Mouse (Mus musculus) granulocyte monocyte progenitor cell, adult 5-6 weeks (primary cell): Measurements from ENCODE around the gene Paqr7. TPM values are rescaled to one million over a fixed set of nuclear protein-coding genes. Genes with fewer than 3 reads are reported as not detected.

Experiments
- total RNA-seq, 2 experiments: library from RNA; stranded (forward) in 1 of 2; stranded (reverse) in 1 of 2; fragments of 200-712, 200-1000 nt in 1 of 2; fragments of >200 nt in 1 of 2; fragmentation: Nextera tagmentation in 1 of 2; gene quantifications; 2 replicates each; pipeline ENCODE4 v1.2.3; 2014 to 2017

The Paqr7 gene
- total RNA-seq, 2 experiments from 2014 or later: 12.8 to 12.9 TPM

Other genes starting within 250 kb of the Paqr7 start
- not detected in 2 replicates for gene Gm30191, start 249.8 kb upstream of the Paqr7 start, total RNA-seq (2014; fragmentation: Nextera tagmentation)
- gene Gm30191, start 249.8 kb upstream of the Paqr7 start, total RNA-seq (2017): not detected in 2 replicates
- gene Grrp1, start 242.6 kb upstream of the Paqr7 start, total RNA-seq (2014; fragmentation: Nextera tagmentation): not detected in 2 replicates
- not detected in 2 replicates for gene Grrp1, start 242.6 kb upstream of the Paqr7 start, total RNA-seq (2017)
- gene Pdik1l, start 208.8 kb upstream of the Paqr7 start, total RNA-seq (2014; fragmentation: Nextera tagmentation): 17.6 and 18.5 TPM in 2 replicates
- gene Pdik1l, start 208.8 kb upstream of the Paqr7 start, total RNA-seq (2017): 35.4 and 41.7 TPM in 2 replicates
- not detected in 2 replicates for gene Trim63, start 181.6 kb upstream of the Paqr7 start, total RNA-seq (2014; fragmentation: Nextera tagmentation)
- not detected in 2 replicates for gene Trim63, start 181.6 kb upstream of the Paqr7 start, total RNA-seq (2017)
- gene Slc30a2, start 153.5 kb upstream of the Paqr7 start, total RNA-seq (2014; fragmentation: Nextera tagmentation): not detected in 2 replicates
- gene Slc30a2, start 153.5 kb upstream of the Paqr7 start, total RNA-seq (2017): not detected in 2 replicates
- not detected in 2 replicates for gene Extl1, start 112.8 kb upstream of the Paqr7 start, total RNA-seq (2014; fragmentation: Nextera tagmentation)
- not detected in 2 replicates for gene Extl1, start 112.8 kb upstream of the Paqr7 start, total RNA-seq (2017)
- gene Pafah2, start 100.4 kb upstream of the Paqr7 start, total RNA-seq (2014; fragmentation: Nextera tagmentation): 10.5 and 22.1 TPM in 2 replicates
- 10.4 and 10.6 TPM in 2 replicates for gene Pafah2, start 100.4 kb upstream of the Paqr7 start, total RNA-seq (2017)
- 878 and 904 TPM in 2 replicates for gene Stmn1, start 28.4 kb upstream of the Paqr7 start, total RNA-seq (2014; fragmentation: Nextera tagmentation)
- 966 and 982 TPM in 2 replicates for gene Stmn1, start 28.4 kb upstream of the Paqr7 start, total RNA-seq (2017)
- 15.0 and 25.6 TPM in 2 replicates for gene Aunip, start 14.3 kb downstream of the Paqr7 start, total RNA-seq (2014; fragmentation: Nextera tagmentation)
- gene Aunip, start 14.3 kb downstream of the Paqr7 start, total RNA-seq (2017): 24.2 and 26.4 TPM in 2 replicates
- 64.6 and 67.4 TPM in 2 replicates for gene Mtfr1l, start 38.7 kb downstream of the Paqr7 start, total RNA-seq (2014; fragmentation: Nextera tagmentation)
- gene Mtfr1l, start 38.7 kb downstream of the Paqr7 start, total RNA-seq (2017): 52.0 and 54.8 TPM in 2 replicates
- gene Selenon, start 55.5 kb downstream of the Paqr7 start, total RNA-seq (2014; fragmentation: Nextera tagmentation): 32.4 and 32.8 TPM in 2 replicates
- 3.2 and 6.9 TPM in 2 replicates for gene Selenon, start 55.5 kb downstream of the Paqr7 start, total RNA-seq (2017)
- gene Man1c1, start 207.6 kb downstream of the Paqr7 start, total RNA-seq (2014; fragmentation: Nextera tagmentation): 9.5 and 11.6 TPM in 2 replicates
- gene Man1c1, start 207.6 kb downstream of the Paqr7 start, total RNA-seq (2017): 4.8 and 5.1 TPM in 2 replicates